Mouse (Mus musculus): ENCODE measurements around the gene Cacna1c.

GRCm38 (mm10) chr6:118769792-118770191, 426.4 kb downstream of the Cacna1c start:
- TF ChIP-seq EP300 (IDR thresholded peaks at IDR 0.05; ENCODE audit: insufficient read depth, low read depth, low read length) (no peak), POLR2A (IDR thresholded peaks at IDR 0.05; ENCODE audit: insufficient read depth, low read length) (no peak), CTCF (IDR thresholded peaks at IDR 0.05; ENCODE audit: low read depth, low read length) (no peak)

All from ES-Bruce4 (cell line).